Mouse (Mus musculus) left cerebral cortex, postnatal 10 days (tissue): ENCODE results near the gene Htr7. TPM values are rescaled to one million over a fixed set of nuclear protein-coding genes. Genes with fewer than 3 reads are reported as not detected.

ENCODE experiments used
- DNase-seq, 2 experiments: peaks; one replicate each; pipeline ENCODE4 v3.0.0; 2021 to 2022; ENCODE audit warnings: low spot score in 2 of 2, mixed read lengths in 1 of 2; ENCODE audit errors: extremely low spot score in 1 of 2
- intact Hi-C: fragments of 180-260 bp; cut with DNase I; formaldehyde crosslinking; loops from one replicate; pipeline ENCODE4 v1.15.1; 2025
- total RNA-seq, 2 experiments: library from RNA; stranded (reverse); gene quantifications; 2 replicates each; pipeline ENCODE4 v1.2.3; 2021

Htr7 gene
- total RNA-seq, 2 experiments from 2014 or later = 14.1 to 16.0 TPM

- no peak for DNase-seq
- intact Hi-C loops = no loop called here
Measured at GRCm38 (mm10) chr19:35997384-35997783, 59.9 kb downstream of the Htr7 start.

GRCm38 (mm10) chr19:35987461-35987860 is 69.8 kb downstream of the Htr7 start:
- no peak for DNase-seq
- intact Hi-C loops = no loop called here

GRCm38 (mm10) chr19:35974681-35975080 is 82.6 kb downstream of the Htr7 start:
- intact Hi-C loops = no loop called here
- no peak for DNase-seq

- no peak for DNase-seq
- intact Hi-C loops = no loop called here
Measured at GRCm38 (mm10) chr19:35957656-35958055, 99.7 kb downstream of the Htr7 start.

- no peak for DNase-seq
- intact Hi-C loops = no loop called here
Measured at GRCm38 (mm10) chr19:35955698-35956097, 101.6 kb downstream of the Htr7 start.

GRCm38 (mm10) chr19:35949888-35950287 is 107.4 kb downstream of the Htr7 start:
- peak in 1 of 2 experiments; percentile 27 for DNase-seq
- intact Hi-C loops = no loop called here

GRCm38 (mm10) chr19:35924961-35925495 is 132.3 kb downstream of the Htr7 start:
- intact Hi-C loops = no loop called here
- peak in 1 of 2 experiments; percentile 21 for DNase-seq

- intact Hi-C loops = no loop called here
- peak; percentile 68 to 88 for DNase-seq
Measured at GRCm38 (mm10) chr19:35924418-35924817, 132.9 kb downstream of the Htr7 start.

Other genes starting within 250 kb of the Htr7 start
- 10 to 100 TPM; 18.5 to 20.7 TPM for gene Rpp30, start 26.2 kb upstream of the Htr7 start, total RNA-seq
- under 1 TPM in 1 of 2 experiments, not detected in 1; 0.17 TPM for gene Ankrd1, start 62.6 kb upstream of the Htr7 start, total RNA-seq